Mouse (Mus musculus) CD4-positive, CD25-positive, alpha-beta regulatory T cell, adult 4 months (primary cell): ENCODE data around the gene Tmem63c. TPM values are rescaled to one million over a fixed set of nuclear protein-coding genes. Genes with fewer than 3 reads are reported as not detected.

Experiments used
- ATAC-seq: one replicate; pipeline ENCODE4 v1.8.0; 2017
- polyA plus RNA-seq, 2 experiments: library from polyadenylated mRNA; unstranded; fragments of 100-300 nt; shearing (Covaris generic); gene quantifications; one replicate each; pipeline ENCODE4 v1.2.1; 2017

Tmem63c gene
- polyA plus RNA-seq, 2 experiments from 2014 or later, result 0.54 to 1.1 TPM

GRCm38 (mm10) chr12:87137439-87138341, 116.5 kb downstream of the Tmem63c start:
- ATAC-seq, result no peak

GRCm38 (mm10) chr12:87138342-87138701, 117.2 kb downstream of the Tmem63c start:
- no peak for ATAC-seq

GRCm38 (mm10) chr12:87138768-87139167, 117.6 kb downstream of the Tmem63c start:
- ATAC-seq, result no peak

Other genes with a start within 250 kb of the Tmem63c start
- gene Irf2bpl, start 136.5 kb upstream of the Tmem63c start, polyA plus RNA-seq, result 10 to 100 TPM in 1 of 2 experiments, 1 to 10 TPM in 1; 7.6 to 18.8 TPM
- 10 to 100 TPM; 20.0 to 29.3 TPM for gene Cipc, start 74.3 kb upstream of the Tmem63c start, polyA plus RNA-seq
- under 1 TPM in 1 of 2 experiments, not detected in 1; 0.36 TPM for gene Zdhhc22, start 30.9 kb upstream of the Tmem63c start, polyA plus RNA-seq
- not detected for gene Ngb, start 81.2 kb downstream of the Tmem63c start, polyA plus RNA-seq
- 10 to 100 TPM; 13.8 to 21.4 TPM for gene Gstz1, start 125.8 kb downstream of the Tmem63c start, polyA plus RNA-seq
- gene Pomt2, start 126.6 kb downstream of the Tmem63c start, polyA plus RNA-seq, result 1 to 10 TPM in 1 of 2 experiments, under 1 TPM in 1; 0.89 to 1.1 TPM
- gene Samd15, start 178.4 kb downstream of the Tmem63c start, polyA plus RNA-seq, result 1 to 10 TPM in 1 of 2 experiments, not detected in 1; 5.3 TPM
- 1 to 10 TPM; 2.2 to 3.4 TPM for gene Tmed8, start 179.1 kb downstream of the Tmem63c start, polyA plus RNA-seq
- gene Noxred1, start 217.4 kb downstream of the Tmem63c start, polyA plus RNA-seq, result 1 to 10 TPM in 1 of 2 experiments, under 1 TPM in 1; 0.73 to 1.5 TPM
- 10 to 100 TPM; 42.1 to 55.2 TPM for gene Vipas39, start 244.9 kb downstream of the Tmem63c start, polyA plus RNA-seq
- 100 to 1,000 TPM; 146 to 154 TPM for gene Ahsa1, start 245.1 kb downstream of the Tmem63c start, polyA plus RNA-seq